Mouse (Mus musculus) ES-Bruce4 (cell line): Measurements from ENCODE around the gene Dnah11. TPM values are rescaled to one million over a fixed set of nuclear protein-coding genes. Genes with fewer than 3 reads are reported as not detected.
"Not testable (repeated sequence)": the region's sequence is repeated elsewhere in the genome, so short reads cannot be mapped to it uniquely, and the experiment has no call there.

Experiments
- H3K27ac ChIP-seq: 2 replicates; pipeline ENCODE4 v1.5.1; 2012; ENCODE audit warnings: low read length, inconsistent platforms; ENCODE audit not compliant: insufficient read depth
- H3K27me3 ChIP-seq: 2 replicates; pipeline ENCODE4 v1.6.1; 2012; ENCODE audit warnings: mild to moderate bottlenecking, low read length, inconsistent platforms; ENCODE audit not compliant: control insufficient read depth, poor library complexity, insufficient read depth, severe bottlenecking
- H3K36me3 ChIP-seq: 2 replicates; pipeline ENCODE4 v1.6.1; 2012; ENCODE audit warnings: inconsistent platforms, mild to moderate bottlenecking, low read length, moderate library complexity; ENCODE audit not compliant: control insufficient read depth, poor library complexity, insufficient read depth, severe bottlenecking
- H3K4me1 ChIP-seq: one replicate; pipeline ENCODE4 v1.8.1; 2011; ENCODE audit warnings: low read length; ENCODE audit not compliant: control insufficient read depth, insufficient read depth
- H3K4me3 ChIP-seq: 2 replicates; pipeline ENCODE4 v1.5.1; 2011; ENCODE audit warnings: low read depth, mild to moderate bottlenecking, low read length
- H3K9ac ChIP-seq: 2 replicates; pipeline ENCODE4 v1.6.1; 2012; ENCODE audit warnings: low read depth, mild to moderate bottlenecking, inconsistent platforms; ENCODE audit not compliant: poor library complexity, severe bottlenecking
- H3K9me3 ChIP-seq: replicated peaks from 2 replicates; pipeline ENCODE4 v1.6.1; 2012; ENCODE audit warnings: mild to moderate bottlenecking, low read length, inconsistent platforms; ENCODE audit not compliant: control insufficient read depth, poor library complexity, insufficient read depth, severe bottlenecking
- CTCF ChIP-seq: IDR thresholded peaks from one replicate; pipeline ENCODE4 v1.8.1; 2011; ENCODE audit warnings: low read depth, low read length
- EP300 ChIP-seq: IDR thresholded peaks from 2 replicates; pipeline ENCODE4 v1.6.1; 2011; ENCODE audit warnings: low read depth, low read length; ENCODE audit not compliant: insufficient read depth
- POLR2A ChIP-seq: IDR thresholded peaks from one replicate; pipeline ENCODE4 v1.8.1; 2011; ENCODE audit warnings: low read length; ENCODE audit not compliant: insufficient read depth
- polyA plus RNA-seq: library from polyadenylated mRNA; stranded (reverse); fragments of >200 nt; gene quantifications from 2 replicates; pipeline ENCODE4 v1.2.4, GENCODE M21; 2011; ENCODE audit warnings: low read depth; ENCODE audit not compliant: missing spikeins, insufficient read depth, insufficient read length

The Dnah11 gene
- polyA plus RNA-seq, 1 experiment: 0.07 TPM

DNA sequence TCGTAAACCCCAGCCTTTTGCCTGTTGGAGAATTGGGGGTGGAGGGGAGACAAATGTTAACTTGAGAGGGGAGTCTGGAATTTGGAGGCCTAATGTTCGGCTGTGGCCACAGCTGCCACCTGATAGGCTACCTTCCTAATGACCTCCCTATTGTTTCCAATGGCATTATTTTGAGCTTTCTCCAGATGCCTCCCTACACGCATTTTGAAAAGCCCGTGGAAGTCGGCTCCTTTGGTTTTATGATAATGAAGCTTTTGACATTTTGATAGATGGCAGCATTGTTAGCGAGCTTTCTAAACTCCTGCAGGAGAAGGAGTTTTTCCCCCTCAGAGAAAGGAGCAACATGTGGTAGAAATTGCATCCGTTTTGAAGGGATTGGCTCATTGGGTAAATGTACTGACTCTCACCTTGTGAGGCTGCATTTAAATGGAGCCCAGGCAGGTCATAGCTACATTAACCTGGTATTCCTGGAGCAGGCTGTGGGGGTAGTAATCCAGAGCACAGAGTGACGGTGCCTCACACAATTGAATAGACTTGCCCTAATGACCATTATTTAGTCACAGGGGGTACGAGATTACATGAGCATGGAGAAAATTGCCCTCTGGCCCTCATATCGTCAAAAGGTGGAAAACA is 284.1 kb downstream of the Dnah11 start:
- H3K36me3 ChIP-seq: no peaks in the 10 kb centered on the region
- H3K4me1 ChIP-seq: peaks cover 3% of the 10 kb centered on the region
- 0 out of 2 replicates have a peak, but pooled peaks cover 2% of the 10 kb centered on the region for H3K9me3 ChIP-seq
- no peak for TF ChIP-seq EP300
- no peak for TF ChIP-seq CTCF
- no peak overlapping the region for H3K9ac ChIP-seq
- H3K4me3 ChIP-seq: no peak overlapping the region
- H3K27me3 ChIP-seq: no peaks in the 10 kb centered on the region
- H3K27ac ChIP-seq: peak overlapping the region; percentile 61

- H3K9ac ChIP-seq: no peak overlapping the region
- no peak overlapping the region for H3K4me3 ChIP-seq
- no peaks in the 10 kb centered on the region for H3K27me3 ChIP-seq
- TF ChIP-seq POLR2A (no peak), EP300 (no peak), CTCF (no peak)
- no peaks in the 10 kb centered on the region for H3K9me3 ChIP-seq
- H3K36me3 ChIP-seq: no peaks in the 10 kb centered on the region
- H3K27ac ChIP-seq: no peak overlapping the region
- peaks cover 3% of the 10 kb centered on the region for H3K4me1 ChIP-seq
Observed at GRCm38 (mm10) chr12:117911396-117911795, 287.4 kb downstream of the Dnah11 start.

DNA sequence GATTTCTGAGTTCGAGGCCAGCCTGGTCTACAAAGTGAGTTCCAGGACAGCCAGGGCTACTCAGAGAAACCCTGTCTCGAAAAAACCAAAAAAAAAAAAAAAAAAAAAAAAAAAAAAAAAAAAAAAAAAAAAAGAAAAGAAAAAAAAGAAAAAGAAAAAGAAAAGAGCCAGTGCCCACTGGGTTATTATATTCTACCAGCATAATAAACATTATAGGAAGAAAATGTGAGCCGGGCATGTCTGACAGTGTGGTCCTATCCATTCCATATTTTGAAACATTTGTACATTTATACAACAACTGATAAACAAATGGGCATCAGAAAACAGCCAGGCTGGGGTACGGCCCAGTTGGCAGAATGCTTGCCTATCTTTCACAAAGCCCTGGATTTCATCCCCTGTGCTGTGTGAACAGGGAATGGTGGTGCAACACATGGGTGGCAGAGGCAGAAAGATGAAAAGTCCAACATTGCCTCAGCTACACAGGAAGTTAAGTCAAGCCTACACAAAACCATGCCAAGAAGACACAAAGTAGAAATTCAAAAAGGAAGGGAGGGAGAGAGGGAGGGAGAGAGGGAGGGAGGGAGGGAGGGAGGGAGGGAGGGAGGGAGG is 293.5 kb downstream of the Dnah11 start:
- H3K4me3 ChIP-seq, H3K9me3 ChIP-seq: not testable (repeated sequence)

GRCm38 (mm10) chr12:117903671-117904070 is 295.2 kb downstream of the Dnah11 start:
- Histone ChIP-seq H3K27me3 (no peaks in the 10 kb centered on the region), H3K4me1 (no peaks in the 10 kb centered on the region), H3K4me3 (no peak overlapping the region), H3K36me3 (no peaks in the 10 kb centered on the region), H3K27ac (no peak overlapping the region), H3K9me3 (no peaks in the 10 kb centered on the region), H3K9ac (no peak overlapping the region)
- no peak for TF ChIP-seq POLR2A
- no peak for TF ChIP-seq CTCF
- TF ChIP-seq EP300: no peak

More for the DNA sequence above, 293.5 kb downstream of the Dnah11 start:
- H3K9ac ChIP-seq, H3K27ac ChIP-seq, H3K4me1 ChIP-seq, H3K27me3 ChIP-seq, H3K36me3 ChIP-seq: not testable (repeated sequence)

DNA sequence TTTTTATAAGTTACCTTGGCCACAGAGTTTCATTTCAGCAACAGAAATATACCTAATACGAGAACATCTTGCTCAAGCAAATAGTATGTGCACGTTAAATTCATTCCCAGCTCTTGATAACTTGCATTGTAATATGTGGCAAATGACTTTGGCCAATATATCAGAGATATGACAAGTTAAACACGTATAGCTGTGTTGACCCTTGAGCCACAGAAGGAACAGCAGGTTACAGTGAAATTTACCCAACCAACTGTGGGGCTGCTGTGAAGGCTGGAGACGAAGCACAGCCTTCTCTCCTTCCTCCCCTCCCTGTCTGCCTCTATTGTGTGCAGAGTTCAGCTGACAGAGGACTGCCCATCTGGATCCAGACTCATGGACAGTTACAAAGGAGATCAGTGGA is 297.5 kb downstream of the Dnah11 start:
- not testable (repeated sequence) for H3K9ac ChIP-seq, H3K27ac ChIP-seq, H3K27me3 ChIP-seq, H3K4me3 ChIP-seq, H3K9me3 ChIP-seq, H3K36me3 ChIP-seq, H3K4me1 ChIP-seq

GRCm38 (mm10) chr12:117900798-117901197 is 298.0 kb downstream of the Dnah11 start:
- not testable (repeated sequence) for H3K9ac ChIP-seq, H3K27me3 ChIP-seq, H3K27ac ChIP-seq, H3K4me1 ChIP-seq, H3K4me3 ChIP-seq, H3K36me3 ChIP-seq, H3K9me3 ChIP-seq
